Mouse (Mus musculus): Measurements from ENCODE around the gene Uxt.

The Uxt gene

GRCm38 (mm10) chrX:20961477-20962378 is at the start of gene Uxt:
Gene Uxt (minus strand): TSS chrX:20962017.
- DNase-seq (ENCODE audit: low spot score in 2 of 2) = peak; percentile 74 to 78

- DNase-seq (ENCODE audit: low spot score in 2 of 2) = no peak
Observed at GRCm38 (mm10) chrX:20980901-20981300, 19.1 kb upstream of the Uxt start.

- peak; percentile 71 for DNase-seq (ENCODE audit: low spot score in 2 of 2)
Observed at GRCm38 (mm10) chrX:20950191-20950880, 11.5 kb downstream of the Uxt start, which contains the start of gene Elk1. Gene Elk1 (minus strand): TSS chrX:20950608.

- peak in 1 of 2 experiments; percentile 22 for DNase-seq (ENCODE audit: low spot score in 2 of 2)
Observed at GRCm38 (mm10) chrX:20946055-20946454, 15.8 kb downstream of the Uxt start.

- no peak for DNase-seq (ENCODE audit: low spot score in 2 of 2)
Observed at GRCm38 (mm10) chrX:20931963-20932362, 29.9 kb downstream of the Uxt start.

GRCm38 (mm10) chrX:20931364-20931763 is 30.5 kb downstream of the Uxt start, which contains the start of gene Cfp:
Gene Cfp (minus strand): TSS chrX:20931555.
- DNase-seq (ENCODE audit: low spot score in 2 of 2) = no peak

- no peak for DNase-seq (ENCODE audit: low spot score in 2 of 2)
Observed at GRCm38 (mm10) chrX:20929859-20930258, 32.0 kb downstream of the Uxt start.

GRCm38 (mm10) chrX:20924976-20925375 is 36.8 kb downstream of the Uxt start:
- DNase-seq (ENCODE audit: low spot score in 2 of 2) = no peak

GRCm38 (mm10) chrX:20923506-20923905 is 38.3 kb downstream of the Uxt start:
- no peak for DNase-seq (ENCODE audit: low spot score in 2 of 2)

- no peak for DNase-seq (ENCODE audit: low spot score in 2 of 2)
Observed at GRCm38 (mm10) chrX:20921366-20921765, 40.5 kb downstream of the Uxt start.

- DNase-seq (ENCODE audit: low spot score in 2 of 2) = peak; percentile 44 to 53
Observed at GRCm38 (mm10) chrX:20920844-20921364, 40.9 kb downstream of the Uxt start, which contains the start of gene Syn1. Gene Syn1 (minus strand): TSS chrX:20921004.

- peak in 1 of 2 experiments; percentile 2 for DNase-seq (ENCODE audit: low spot score in 2 of 2)
Observed at GRCm38 (mm10) chrX:20920249-20920843, 41.5 kb downstream of the Uxt start.

GRCm38 (mm10) chrX:20915075-20915474 is 46.7 kb downstream of the Uxt start:
- DNase-seq (ENCODE audit: low spot score in 2 of 2) = no peak

- no peak for DNase-seq (ENCODE audit: low spot score in 2 of 2)
Observed at GRCm38 (mm10) chrX:20913726-20914125, 48.1 kb downstream of the Uxt start.

GRCm38 (mm10) chrX:20910074-20910473 is 51.7 kb downstream of the Uxt start:
- DNase-seq (ENCODE audit: low spot score in 2 of 2) = no peak
